Mouse (Mus musculus) kidney, postnatal 25 days (tissue): ENCODE measurements around the gene Zeb2.

ENCODE experiments used
- DNase-seq, 2 experiments: peaks; one replicate each; pipeline ENCODE4 v3.0.0; 2021; ENCODE audit warnings: mixed read lengths in 2 of 2

The Zeb2 gene

GRCm38 (mm10) chr2:45060202-45060601, 57.0 kb downstream of the Zeb2 start:
- DNase-seq = no peak

DNA sequence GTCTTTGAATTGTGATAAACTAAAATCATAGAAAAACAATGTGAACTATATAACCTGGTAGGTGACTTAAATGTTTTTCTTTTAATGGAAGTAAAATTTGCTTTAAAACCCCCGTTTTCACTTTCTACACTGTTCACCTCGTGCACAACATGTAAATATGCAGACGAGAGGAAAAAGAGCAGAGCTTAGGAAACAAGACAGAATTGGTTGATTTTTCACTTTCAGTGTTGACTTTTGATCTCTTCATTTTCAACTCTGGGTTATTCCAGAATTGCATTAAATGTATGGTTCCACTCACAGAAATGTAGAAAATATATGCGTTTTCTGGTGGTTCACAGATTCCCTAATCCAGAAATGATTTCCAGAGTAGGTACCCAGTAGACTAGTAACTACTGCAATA, 57.6 kb downstream of the Zeb2 start:
- DNase-seq = no peak

DNA sequence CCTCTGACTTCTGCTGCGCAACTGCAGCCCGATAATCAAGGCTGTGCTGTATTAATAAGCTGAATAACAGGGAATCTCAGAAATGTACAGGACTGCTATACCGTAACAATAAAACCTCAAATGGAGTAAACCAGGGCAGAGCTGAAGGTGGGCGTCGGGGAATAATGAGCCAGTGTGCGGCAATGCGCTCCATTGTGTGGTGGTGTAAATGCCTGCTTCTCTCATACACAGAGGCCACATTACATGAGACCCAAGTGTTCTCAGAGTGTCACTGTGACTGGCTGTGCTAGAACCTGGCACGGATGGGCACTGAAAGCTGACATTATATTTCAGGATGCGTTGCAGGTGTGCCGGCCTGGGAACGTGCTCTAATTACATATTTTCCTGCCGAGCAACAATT, 58.2 kb downstream of the Zeb2 start:
- no peak for DNase-seq

DNA sequence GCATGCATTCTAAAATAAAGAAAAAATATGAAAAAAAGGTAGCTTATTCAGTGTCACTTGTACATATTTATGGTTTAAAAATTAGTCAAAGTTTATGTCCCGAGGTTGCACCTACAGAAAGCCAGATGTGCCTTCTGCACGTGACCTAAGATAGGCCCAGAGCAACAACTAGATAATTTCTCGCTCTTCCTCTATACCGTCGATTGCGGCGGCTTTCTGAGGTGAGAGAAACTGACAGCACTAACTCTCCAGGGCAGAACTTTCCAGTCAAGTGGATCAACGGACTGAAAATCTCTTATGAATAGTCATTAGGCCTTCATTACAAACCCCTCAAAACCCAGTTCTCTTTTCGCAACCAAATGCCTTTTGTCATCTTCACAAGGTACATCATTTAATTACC, 59.0 kb downstream of the Zeb2 start:
- DNase-seq = no peak

DNA sequence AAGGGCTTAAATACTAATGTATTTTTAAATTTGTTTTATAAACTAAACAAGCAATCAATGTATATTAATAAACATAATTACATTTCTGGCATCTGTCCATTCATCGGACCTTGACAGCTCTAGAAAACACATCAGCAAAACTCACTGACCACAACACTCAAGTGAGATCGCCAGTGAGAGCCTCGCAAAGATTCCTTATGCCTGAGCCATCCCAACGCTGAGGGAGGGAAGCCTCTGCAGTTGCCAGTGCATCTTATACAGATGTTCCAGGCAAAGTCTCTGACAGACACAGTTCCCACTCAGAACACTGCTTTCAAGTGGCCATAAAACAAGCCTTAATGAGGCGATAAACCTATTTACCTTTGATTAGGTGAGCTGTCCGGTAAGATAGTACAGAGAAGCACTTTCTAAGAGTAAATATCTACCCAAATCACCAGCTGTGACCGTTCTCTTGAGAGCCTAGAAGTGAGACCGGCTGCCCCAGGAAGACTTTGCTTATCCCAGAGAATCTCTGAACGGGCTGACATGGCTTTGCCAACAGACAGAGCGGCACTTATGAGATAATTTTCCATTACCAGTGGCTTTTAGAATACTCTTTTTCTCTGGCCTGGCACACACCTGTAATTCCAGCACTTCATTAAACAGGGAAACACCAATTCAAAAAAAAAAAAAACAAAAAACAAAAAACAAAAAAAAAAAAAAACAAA, 60.2 kb downstream of the Zeb2 start:
- DNase-seq = no peak

GRCm38 (mm10) chr2:45055926-45056325, 61.3 kb downstream of the Zeb2 start:
- no peak for DNase-seq

GRCm38 (mm10) chr2:45055034-45055615, 62.1 kb downstream of the Zeb2 start:
- no peak for DNase-seq

GRCm38 (mm10) chr2:45054070-45055025, 62.8 kb downstream of the Zeb2 start:
- no peak for DNase-seq

DNA sequence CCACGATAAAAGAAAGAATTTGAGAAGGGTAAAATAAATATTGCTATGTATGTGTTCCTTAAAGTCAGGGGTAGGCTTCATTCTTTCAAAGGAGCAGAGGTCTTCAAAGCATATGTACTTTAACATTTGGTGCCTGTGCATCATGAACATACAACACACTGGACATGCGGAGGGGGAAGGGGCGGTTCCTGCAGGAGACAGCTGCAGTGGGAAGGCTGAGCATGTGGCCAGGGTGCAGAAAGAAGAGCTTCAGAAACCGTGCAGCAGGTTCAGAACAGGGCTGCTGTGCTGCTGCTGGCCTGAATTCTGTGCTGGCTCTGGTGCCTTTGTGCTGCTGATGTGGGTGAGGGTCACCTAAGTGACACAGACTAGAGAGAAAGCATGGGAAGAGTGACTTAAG, 64.6 kb downstream of the Zeb2 start:
- DNase-seq = peak in 1 of 2 experiments; percentile 43

- DNase-seq = no peak
Measured at GRCm38 (mm10) chr2:45051321-45051720, 65.9 kb downstream of the Zeb2 start.

DNA sequence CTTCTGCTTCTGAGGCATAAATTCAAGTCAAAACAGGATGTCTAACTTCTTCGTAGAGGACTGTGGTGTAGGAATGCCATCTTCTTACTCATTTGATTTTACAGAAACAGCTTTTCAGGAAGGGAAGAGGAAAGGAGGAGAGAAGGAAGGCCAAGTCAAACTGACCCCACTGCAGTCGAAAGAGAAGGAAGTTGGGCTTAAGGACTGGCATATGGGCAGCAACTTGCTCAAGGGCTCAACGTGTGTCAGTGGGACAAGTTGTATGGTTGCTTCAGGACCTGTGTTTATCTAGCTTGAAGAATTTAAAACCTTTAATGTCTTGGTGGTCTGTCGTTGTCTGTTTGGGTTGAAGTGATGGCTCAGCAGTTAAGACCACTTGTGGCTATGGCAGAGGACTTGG, 67.3 kb downstream of the Zeb2 start:
- no peak for DNase-seq

DNA sequence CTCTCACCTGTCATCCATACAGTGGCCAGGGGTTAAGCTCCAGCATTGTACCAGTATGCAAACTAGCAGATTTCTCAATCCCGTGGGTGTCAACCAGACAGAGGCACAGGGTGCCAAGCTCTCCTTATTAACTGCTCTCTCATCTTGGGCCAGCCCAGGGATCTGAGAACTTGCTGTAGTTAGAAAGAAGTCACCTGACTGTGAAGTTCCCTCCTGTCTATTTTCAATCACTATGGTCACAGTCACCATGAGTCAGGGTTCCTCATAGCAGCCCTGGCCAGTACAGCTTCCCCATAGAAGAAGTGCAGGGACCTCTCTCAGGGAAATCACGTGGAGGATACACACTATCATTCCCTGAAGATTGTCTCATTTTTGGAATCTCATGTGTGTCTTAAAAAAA, 67.9 kb downstream of the Zeb2 start:
- DNase-seq = peak; percentile 53 to 77

DNA sequence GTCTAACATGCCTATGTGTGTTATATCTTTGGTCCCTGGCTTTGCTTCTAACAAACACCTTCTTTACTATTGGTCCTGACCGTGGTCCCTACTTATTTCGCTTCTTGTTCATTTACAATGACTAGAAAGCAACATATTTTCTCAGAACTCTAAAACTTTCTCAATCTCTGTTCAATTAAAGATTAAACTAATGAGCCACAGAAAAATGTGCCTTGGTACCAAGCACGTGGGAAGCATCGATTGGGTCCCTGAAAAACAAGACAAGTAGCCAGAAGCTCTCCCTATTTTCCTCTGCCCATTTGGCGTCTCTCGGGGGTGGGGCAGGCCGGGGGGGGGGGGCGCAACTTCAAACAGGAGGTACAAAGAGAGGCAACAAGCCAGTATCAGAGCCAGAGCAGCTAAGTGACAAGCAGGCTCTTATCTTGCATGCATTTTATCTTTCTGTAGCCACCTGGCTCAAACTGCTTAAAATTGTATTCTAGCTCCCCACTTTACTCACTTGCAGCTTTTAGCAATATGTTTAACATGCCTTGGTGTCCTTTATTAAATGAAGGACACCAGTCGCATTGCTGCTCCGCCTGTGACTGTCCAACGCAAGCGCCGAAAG, 76.4 kb downstream of the Zeb2 start:
- DNase-seq = no peak

DNA sequence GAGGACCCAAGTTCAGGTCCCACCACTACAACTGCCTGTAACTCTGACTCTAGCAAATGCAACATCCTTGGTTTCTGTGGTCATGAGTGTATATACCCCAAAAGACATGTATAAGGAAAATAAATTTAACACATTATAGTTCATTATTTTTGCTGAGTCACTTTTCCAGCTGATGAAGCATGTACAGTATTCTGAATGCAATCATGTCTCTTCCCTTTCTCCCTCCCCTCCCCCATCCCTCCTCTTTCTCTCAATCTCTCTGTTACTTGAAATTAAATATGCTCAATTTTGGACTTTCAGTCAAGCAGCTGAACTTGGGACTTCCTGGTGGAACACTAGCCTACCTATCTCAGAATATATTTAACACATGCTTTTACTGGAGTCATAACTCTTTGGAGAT, 77.7 kb downstream of the Zeb2 start:
- no peak for DNase-seq

GRCm38 (mm10) chr2:45028091-45028638, 89.0 kb downstream of the Zeb2 start:
- DNase-seq = no peak

- DNase-seq = no peak
Measured at GRCm38 (mm10) chr2:45017186-45017800, 99.9 kb downstream of the Zeb2 start.

DNA sequence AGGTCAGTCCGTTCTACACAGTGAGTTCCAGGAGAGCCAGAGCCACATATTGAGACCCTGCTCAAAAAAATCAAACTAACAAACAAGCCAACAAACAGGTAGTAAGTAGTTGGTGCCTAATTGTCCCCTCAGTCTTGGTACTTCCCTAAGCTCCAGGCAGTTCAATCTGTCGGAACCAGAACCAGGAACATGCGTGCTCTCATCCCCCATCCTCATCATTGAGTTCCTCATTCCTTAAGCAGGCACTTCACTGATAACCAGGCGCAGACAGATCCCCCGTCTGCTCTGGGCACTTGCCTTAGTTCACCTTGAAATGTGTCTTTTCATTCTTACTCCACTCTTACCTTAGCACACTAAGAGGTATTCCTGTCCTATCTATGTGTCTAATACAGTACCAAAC, 103.9 kb downstream of the Zeb2 start:
- no peak for DNase-seq

DNA sequence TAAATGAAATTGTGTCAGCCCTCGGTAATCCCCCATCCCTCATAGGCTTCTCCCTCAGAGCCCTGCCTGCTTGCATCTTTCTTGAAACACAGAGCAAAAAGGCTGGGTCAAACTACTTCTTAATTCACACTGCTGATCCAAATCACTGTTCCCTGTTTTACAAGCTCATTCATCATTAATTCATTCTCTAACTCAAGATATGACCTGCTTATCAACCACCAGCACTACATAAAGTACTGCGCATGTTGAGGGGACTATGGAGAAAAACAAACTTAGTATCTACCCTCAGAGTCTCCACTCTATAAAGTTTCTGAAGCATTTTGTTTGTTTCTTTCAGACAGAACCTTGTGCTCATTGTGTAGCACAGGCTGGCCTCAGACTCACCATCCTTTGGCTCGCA, 104.5 kb downstream of the Zeb2 start:
- no peak for DNase-seq

DNA sequence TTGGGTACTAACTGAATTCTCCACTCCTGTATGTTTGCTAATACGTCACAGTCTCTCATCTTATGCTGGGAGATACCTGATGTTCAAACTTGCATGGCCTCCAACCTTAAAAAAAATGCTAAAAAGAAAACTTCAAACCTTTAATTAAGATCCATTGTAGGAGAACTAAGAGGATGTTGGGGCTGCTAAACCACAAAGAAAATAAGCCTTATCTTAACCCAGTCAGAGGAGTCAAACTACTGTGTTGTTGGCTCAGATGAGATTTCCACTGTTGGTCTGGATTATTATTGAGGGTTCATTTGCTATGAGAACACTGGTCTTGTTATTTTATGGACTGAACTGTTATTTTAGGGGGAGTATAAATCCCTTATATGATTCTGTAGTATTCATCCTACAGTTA, 106.5 kb downstream of the Zeb2 start:
- DNase-seq = no peak

- DNase-seq = peak in 1 of 2 experiments; percentile 52
Measured at GRCm38 (mm10) chr2:44999906-45000305, 117.3 kb downstream of the Zeb2 start.

GRCm38 (mm10) chr2:44998710-44999109, 118.5 kb downstream of the Zeb2 start:
- DNase-seq = no peak

GRCm38 (mm10) chr2:44981646-44982045, 135.5 kb downstream of the Zeb2 start:
- DNase-seq = no peak
